Mouse (Mus musculus): ENCODE measurements around the gene Vmn1r16. TPM values are rescaled to one million over a fixed set of nuclear protein-coding genes. Genes with fewer than 3 reads are reported as not detected.
"Not testable (repeated sequence)": the region's sequence is repeated elsewhere in the genome, so short reads cannot be mapped to it uniquely, and the experiment has no call there.

Vmn1r16 gene
- not detected in 2 replicates for polyA plus RNA-seq (2015; fragmentation: Nextera tagmentation; extraction: Ambion mirVana)

DNA sequence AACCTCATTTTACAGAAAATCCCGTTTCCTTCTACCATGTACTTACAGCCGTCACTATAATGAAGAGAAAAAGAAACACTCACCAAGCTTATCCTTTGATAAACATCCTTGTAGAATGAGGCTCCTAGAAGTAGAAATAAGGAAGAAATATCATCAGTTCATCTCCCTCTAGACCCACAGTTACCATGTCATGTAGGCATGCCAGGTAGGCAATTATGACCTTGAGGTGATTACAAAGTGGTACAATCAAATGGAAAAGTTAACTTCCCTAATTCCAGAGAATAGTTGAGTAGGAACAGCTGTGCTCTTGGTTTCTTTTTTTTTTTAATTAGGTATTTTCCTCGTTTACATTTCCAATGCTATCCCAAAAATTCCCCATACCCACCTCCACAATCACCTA, at the start of gene Vmn1r16:
Gene Vmn1r16, minus strand, starts transcription at position 101 of the 400 bp plus-strand sequence.
- 76% methylated on average over 3 of the region's 3 CpGs for WGBS
- DNase-seq (ENCODE audit: low spot score) (no peak), ATAC-seq (replicated peaks; ENCODE audit: low FRiP score, low read depth) (no peak)
- Histone ChIP-seq H3K27ac (no peak within 1 kb of the TSS), H3K27me3 (ENCODE audit: insufficient read depth, low read length) (no peaks in the 10 kb centered on the region), H3K4me3 (replicated peaks; ENCODE audit: low read depth, low read length) (no peak within 1 kb of the TSS), H3K36me3 (ENCODE audit: insufficient read depth, low read length) (no peaks in the 10 kb centered on the region), H3K9me3 (replicated peaks; ENCODE audit: low read length) (no peaks in the 10 kb centered on the region), H3K4me1 (replicated peaks; ENCODE audit: insufficient read depth, low read length) (no peaks in the 10 kb centered on the region), H3K9ac (ENCODE audit: low read depth, low read length) (no peak within 1 kb of the TSS), H3K4me2 (ENCODE audit: low read length) (no peak within 1 kb of the TSS)
- TF ChIP-seq CTCF (IDR thresholded peaks at IDR 0.05; ENCODE audit: low read depth): no peak

DNA sequence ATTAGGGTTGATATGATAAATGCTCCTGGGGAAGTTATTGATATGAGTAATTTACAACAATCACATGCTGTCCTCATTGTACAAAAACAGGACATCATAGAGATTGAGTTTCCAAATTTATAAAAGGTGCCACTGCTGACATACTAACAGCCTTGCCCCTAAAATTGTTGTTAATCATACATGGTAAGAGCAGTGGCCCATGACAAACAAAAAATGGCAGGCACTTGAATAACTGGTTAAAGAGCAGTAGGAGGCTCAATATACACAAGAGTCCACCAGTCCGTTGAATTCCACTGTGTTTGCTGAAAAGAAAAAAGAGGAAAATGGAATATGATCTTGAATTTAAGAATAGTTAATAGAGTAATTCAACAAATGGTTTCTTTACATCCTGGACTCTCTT, 38.2 kb upstream of the Vmn1r16 start:
- TF ChIP-seq CTCF (IDR thresholded peaks at IDR 0.05; ENCODE audit: low read depth): no peak
- WGBS: 75% methylated on average over 1 of the region's 1 CpGs
- no peak overlapping the region for H3K27ac ChIP-seq
- no peak overlapping the region for H3K4me2 ChIP-seq (ENCODE audit: low read length)
- H3K9me3 ChIP-seq (replicated peaks; ENCODE audit: low read length): no peaks in the 10 kb centered on the region
- H3K27me3 ChIP-seq (ENCODE audit: insufficient read depth, low read length): no peaks in the 10 kb centered on the region
- ATAC-seq (replicated peaks; ENCODE audit: low FRiP score, low read depth) (no peak), DNase-seq (ENCODE audit: low spot score) (no peak)
- H3K4me3 ChIP-seq (replicated peaks; ENCODE audit: low read depth, low read length): no peak overlapping the region
- no peaks in the 10 kb centered on the region for H3K36me3 ChIP-seq (ENCODE audit: insufficient read depth, low read length)
- H3K9ac ChIP-seq (ENCODE audit: low read depth, low read length): no peak overlapping the region
- no peaks in the 10 kb centered on the region for H3K4me1 ChIP-seq (replicated peaks; ENCODE audit: insufficient read depth, low read length)

DNA sequence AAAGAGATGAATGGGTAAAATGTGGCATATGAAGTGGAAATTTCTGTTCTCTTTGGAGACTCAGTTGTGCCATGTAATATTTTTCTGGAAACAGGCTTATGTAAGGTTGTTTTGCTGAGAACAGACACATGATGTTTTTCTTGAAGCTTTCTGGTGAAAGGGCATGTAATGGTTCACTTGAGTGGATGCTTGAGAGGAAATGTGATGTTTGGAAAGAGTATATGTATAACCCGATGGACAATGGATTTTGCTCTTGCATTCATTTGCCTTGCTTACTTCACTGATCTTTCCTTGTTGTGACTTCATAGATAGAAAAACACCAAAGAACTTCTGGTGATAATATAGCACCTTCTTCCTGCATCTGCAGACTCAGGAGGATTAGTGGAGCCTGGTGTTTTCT, 36.6 kb upstream of the Vmn1r16 start:
- not testable (repeated sequence) for H3K27me3 ChIP-seq (ENCODE audit: insufficient read depth, low read length); H3K9me3 ChIP-seq (replicated peaks; ENCODE audit: low read length); DNase-seq (ENCODE audit: low spot score); H3K4me3 ChIP-seq (replicated peaks; ENCODE audit: low read depth, low read length); H3K4me2 ChIP-seq (ENCODE audit: low read length); H3K36me3 ChIP-seq (ENCODE audit: insufficient read depth, low read length); ATAC-seq (replicated peaks; ENCODE audit: low FRiP score, low read depth); H3K27ac ChIP-seq; H3K9ac ChIP-seq (ENCODE audit: low read depth, low read length); H3K4me1 ChIP-seq (replicated peaks; ENCODE audit: insufficient read depth, low read length)
- 83% methylated on average over 1 of the region's 1 CpGs for WGBS

DNA sequence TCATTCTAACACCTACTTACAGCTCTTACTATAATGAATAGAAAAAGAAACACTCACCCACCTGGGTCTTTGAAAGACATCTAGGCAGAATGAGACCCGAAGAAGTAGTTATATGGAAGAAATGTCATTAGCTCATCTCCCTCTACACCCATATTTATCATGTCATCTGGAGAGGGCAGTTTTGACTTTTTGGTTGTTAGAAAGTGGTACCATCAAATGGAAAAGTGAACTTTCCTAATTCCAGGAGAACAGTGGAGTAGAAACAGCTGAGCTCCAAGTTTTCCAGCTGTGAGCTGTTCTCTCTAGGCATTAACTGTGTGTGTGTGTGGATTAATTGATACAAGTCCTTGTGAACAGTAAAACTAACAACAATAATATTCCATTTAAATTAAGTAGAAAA, 34.3 kb upstream of the Vmn1r16 start, which contains the start of gene Vmn1r17:
Gene Vmn1r17, minus strand, starts transcription at position 101 of the 400 bp plus-strand sequence.
- WGBS: 88% methylated on average over 1 of the region's 1 CpGs

DNA sequence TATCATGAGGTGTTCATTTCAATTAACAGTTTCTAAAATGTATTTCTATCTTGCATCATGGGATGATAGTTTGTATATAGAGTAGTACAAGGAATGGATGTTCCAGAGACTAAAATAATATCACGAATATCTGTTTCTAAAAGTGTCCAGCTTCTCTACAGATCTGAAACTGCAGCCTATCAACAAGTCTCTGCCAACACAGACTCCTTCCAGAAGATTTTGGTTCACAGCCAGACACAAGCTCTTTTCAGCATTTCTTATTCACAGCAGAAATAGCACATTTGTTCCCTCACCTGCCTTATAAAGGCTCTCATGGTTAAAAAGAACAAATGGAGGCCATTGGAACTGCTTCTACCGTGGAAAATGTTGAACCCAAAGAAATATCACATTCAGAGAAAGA, 27.6 kb upstream of the Vmn1r16 start:
- no peak for TF ChIP-seq CTCF (IDR thresholded peaks at IDR 0.05; ENCODE audit: low read depth)
- no peak overlapping the region for H3K27ac ChIP-seq
- H3K27me3 ChIP-seq (ENCODE audit: insufficient read depth, low read length): no peaks in the 10 kb centered on the region
- no peak overlapping the region for H3K4me3 ChIP-seq (replicated peaks; ENCODE audit: low read depth, low read length)
- no peak for DNase-seq (ENCODE audit: low spot score)
- no peak overlapping the region for H3K4me2 ChIP-seq (ENCODE audit: low read length)
- H3K36me3 ChIP-seq (ENCODE audit: insufficient read depth, low read length): no peaks in the 10 kb centered on the region
- H3K4me1 ChIP-seq (replicated peaks; ENCODE audit: insufficient read depth, low read length): no peaks in the 10 kb centered on the region
- no peaks in the 10 kb centered on the region for H3K9me3 ChIP-seq (replicated peaks; ENCODE audit: low read length)
- no peak for ATAC-seq (replicated peaks; ENCODE audit: low FRiP score, low read depth)
- 72% methylated on average over 2 of the region's 2 CpGs for WGBS
- H3K9ac ChIP-seq (ENCODE audit: low read depth, low read length): no peak overlapping the region

More for the DNA sequence above, 34.3 kb upstream of the Vmn1r16 start, which contains the start of gene Vmn1r17:
- Histone ChIP-seq H3K27ac (no peak within 1 kb of the TSS), H3K9me3 (replicated peaks; ENCODE audit: low read length) (no peaks in the 10 kb centered on the region), H3K4me3 (replicated peaks; ENCODE audit: low read depth, low read length) (no peak within 1 kb of the TSS), H3K36me3 (ENCODE audit: insufficient read depth, low read length) (no peaks in the 10 kb centered on the region), H3K4me2 (ENCODE audit: low read length) (no peak within 1 kb of the TSS), H3K9ac (ENCODE audit: low read depth, low read length) (no peak within 1 kb of the TSS), H3K4me1 (replicated peaks; ENCODE audit: insufficient read depth, low read length) (no peaks in the 10 kb centered on the region), H3K27me3 (ENCODE audit: insufficient read depth, low read length) (no peaks in the 10 kb centered on the region)
- DNase-seq (ENCODE audit: low spot score): no peak
- no peak for ATAC-seq (replicated peaks; ENCODE audit: low FRiP score, low read depth)
- TF ChIP-seq CTCF (IDR thresholded peaks at IDR 0.05; ENCODE audit: low read depth): no peak

DNA sequence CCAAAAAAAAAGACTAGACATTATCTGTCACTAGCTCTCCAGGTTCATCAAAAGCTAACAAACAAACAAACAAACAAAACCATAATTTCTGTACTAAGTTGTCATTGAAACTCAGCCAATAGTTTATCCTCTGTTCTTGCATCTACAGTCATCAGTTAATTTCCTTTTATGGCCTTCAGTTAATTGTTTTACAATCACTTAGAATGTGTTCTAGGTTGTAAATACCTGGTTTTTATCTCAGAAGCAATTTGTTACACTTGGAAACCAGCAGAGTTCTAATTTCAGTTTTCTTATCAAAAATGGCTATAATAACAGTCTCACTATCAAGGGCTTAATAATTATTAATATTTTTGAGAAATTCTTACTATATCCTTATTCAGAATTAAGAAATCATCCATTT, 3.1 kb downstream of the Vmn1r16 start:
- no peaks in the 10 kb centered on the region for H3K4me1 ChIP-seq (replicated peaks; ENCODE audit: insufficient read depth, low read length)
- no peak for ATAC-seq (replicated peaks; ENCODE audit: low FRiP score, low read depth)
- H3K9ac ChIP-seq (ENCODE audit: low read depth, low read length): no peak overlapping the region
- no peak overlapping the region for H3K4me3 ChIP-seq (replicated peaks; ENCODE audit: low read depth, low read length)
- no peak for TF ChIP-seq CTCF (IDR thresholded peaks at IDR 0.05; ENCODE audit: low read depth)
- no peaks in the 10 kb centered on the region for H3K27me3 ChIP-seq (ENCODE audit: insufficient read depth, low read length)
- no peak overlapping the region for H3K4me2 ChIP-seq (ENCODE audit: low read length)
- no peaks in the 10 kb centered on the region for H3K36me3 ChIP-seq (ENCODE audit: insufficient read depth, low read length)
- no peak for DNase-seq (ENCODE audit: low spot score)
- no peak overlapping the region for H3K27ac ChIP-seq
- H3K9me3 ChIP-seq (replicated peaks; ENCODE audit: low read length): no peaks in the 10 kb centered on the region

DNA sequence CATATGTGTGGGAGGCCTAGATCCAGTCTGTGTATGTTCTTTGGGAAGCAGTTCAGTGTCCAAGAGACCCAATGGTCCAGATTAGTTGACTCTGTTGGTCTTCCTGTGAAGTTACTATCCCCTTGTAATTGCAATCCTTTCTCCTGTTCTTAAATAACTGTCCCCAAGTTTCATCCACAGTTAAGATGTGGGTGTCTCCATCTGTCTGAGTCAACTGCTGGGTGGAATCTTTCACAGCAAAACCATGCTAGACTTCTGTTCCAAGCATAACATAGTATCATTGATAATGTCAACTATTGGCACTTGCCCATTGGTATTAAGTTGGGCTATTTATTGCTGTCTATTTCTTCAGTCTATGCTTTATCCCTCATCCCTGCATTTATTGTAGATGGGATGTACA, 50.3 kb downstream of the Vmn1r16 start:
- no peak for TF ChIP-seq CTCF (IDR thresholded peaks at IDR 0.05; ENCODE audit: low read depth)
- Histone ChIP-seq H3K9me3 (replicated peaks; ENCODE audit: low read length) (no peaks in the 10 kb centered on the region), H3K27ac (no peak overlapping the region), H3K9ac (ENCODE audit: low read depth, low read length) (no peak overlapping the region), H3K4me1 (replicated peaks; ENCODE audit: insufficient read depth, low read length) (no peaks in the 10 kb centered on the region), H3K27me3 (ENCODE audit: insufficient read depth, low read length) (no peaks in the 10 kb centered on the region), H3K4me3 (replicated peaks; ENCODE audit: low read depth, low read length) (no peak overlapping the region), H3K36me3 (ENCODE audit: insufficient read depth, low read length) (no peaks in the 10 kb centered on the region), H3K4me2 (ENCODE audit: low read length) (no peak overlapping the region)
- no peak for DNase-seq (ENCODE audit: low spot score)
- no peak for ATAC-seq (replicated peaks; ENCODE audit: low FRiP score, low read depth)
